Mouse (Mus musculus): ENCODE results near the gene Hipk2. TPM values are rescaled to one million over a fixed set of nuclear protein-coding genes. Genes with fewer than 3 reads are reported as not detected.
A peak's percentile ranks its signal among the peaks of the same experiment; 100 is the strongest.

Gene Hipk2
- total and polyA plus RNA-seq, 3 experiments: 3.9 to 85.1 (median 14.1) TPM

DNA sequence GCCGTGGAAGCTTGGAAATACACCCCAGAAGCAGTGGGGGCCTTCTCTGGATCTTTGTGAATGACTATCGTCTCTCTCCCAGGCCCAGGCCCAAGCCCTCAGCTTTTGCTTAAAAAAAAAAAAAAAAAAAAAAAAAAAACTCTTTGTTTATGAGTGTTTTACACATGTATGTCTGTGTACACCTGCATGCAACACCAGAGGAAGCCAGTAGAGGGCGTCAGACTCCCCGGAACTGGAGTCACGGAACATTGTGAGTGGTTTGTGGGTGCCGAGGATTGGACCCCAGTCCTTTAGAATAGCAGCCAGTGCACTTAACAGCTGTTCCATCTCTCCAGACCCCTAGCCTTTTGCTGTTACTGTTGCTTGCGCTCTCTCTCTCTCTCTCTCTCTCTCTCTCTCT is 49.8 kb upstream of the Hipk2 start (continued):
- no peak for TF ChIP-seq RCOR1 (IDR thresholded peaks at IDR 0.05; ENCODE audit: low read depth, low read length)
- TF ChIP-seq MYC (IDR thresholded peaks at IDR 0.05; ENCODE audit: low read depth, low read length): no peak
- no peak for TF ChIP-seq ETS1 (IDR thresholded peaks at IDR 0.05; ENCODE audit: low read depth, low read length)
- TF ChIP-seq POLR2AphosphoS5 (IDR thresholded peaks at IDR 0.05; ENCODE audit: borderline replicate concordance, low read depth, low read length): no peak
- no peak for TF ChIP-seq JUND (IDR thresholded peaks at IDR 0.05; ENCODE audit: low read depth, low read length)
- TF ChIP-seq POLR2AphosphoS2 (IDR thresholded peaks at IDR 0.05; ENCODE audit: low read length): no peak
- no peak for TF ChIP-seq MAZ (IDR thresholded peaks at IDR 0.05; ENCODE audit: low read depth, low read length)
- TF ChIP-seq MAX (IDR thresholded peaks at IDR 0.05; ENCODE audit: low read length): no peak
- TF ChIP-seq GATA1 (IDR thresholded peaks at IDR 0.05; ENCODE audit: low read depth, low read length): no peak
- TF ChIP-seq HCFC1 (IDR thresholded peaks at IDR 0.05; ENCODE audit: low read depth, low read length): no peak
- no peak for TF ChIP-seq BHLHE40 (IDR thresholded peaks at IDR 0.05; ENCODE audit: borderline replicate concordance, low read depth, low read length)
- TF ChIP-seq POLR2A (IDR thresholded peaks at IDR 0.05; ENCODE audit: control insufficient read depth in 1 of 2, insufficient read depth in 1 of 2, low read depth in 1 of 2, low read length in 2 of 2, poor library complexity in 1 of 2): no peak

DNA sequence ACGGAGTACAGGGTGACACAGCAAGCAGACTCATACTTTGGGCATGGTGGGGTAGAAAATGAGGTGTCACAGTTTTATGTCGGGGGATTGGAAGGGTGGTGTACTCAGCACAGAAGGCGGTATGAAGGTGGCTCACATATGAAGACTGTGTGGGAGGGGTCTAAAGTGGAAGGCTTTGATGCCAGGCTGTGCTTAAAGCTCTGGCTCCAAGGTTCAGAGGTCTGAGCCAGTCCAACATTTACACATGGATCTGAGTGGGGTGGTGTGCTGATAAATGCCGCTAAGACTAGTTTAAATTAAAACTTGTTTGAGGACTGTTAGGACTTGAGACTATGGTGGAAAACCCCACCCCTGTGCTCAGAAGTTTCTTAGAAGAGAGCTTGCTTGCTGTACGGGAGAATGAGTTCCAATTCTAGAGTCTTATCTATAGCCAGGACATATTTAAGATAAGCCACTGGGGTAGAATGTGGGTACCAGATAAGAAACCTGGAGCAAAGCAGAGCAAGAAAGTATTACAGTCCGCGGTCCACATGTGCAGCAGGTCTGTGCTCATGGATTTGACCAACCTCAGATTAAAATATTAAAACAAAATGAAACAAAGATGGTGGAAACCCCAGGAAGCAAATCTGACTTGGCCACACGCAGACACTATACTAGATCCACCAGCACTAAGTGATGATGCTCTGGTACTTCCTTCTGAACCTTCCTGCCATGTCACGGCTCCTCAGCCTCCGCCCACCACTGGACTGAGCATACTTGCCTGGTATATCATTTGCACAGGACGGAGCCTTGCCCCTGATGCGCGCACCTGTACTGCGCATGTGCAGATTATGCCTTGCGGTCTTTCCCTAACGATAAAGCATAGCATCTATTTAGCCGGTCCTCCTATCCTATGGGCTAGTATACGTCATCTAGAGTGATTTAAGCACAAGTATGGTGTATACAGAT is 48.2 kb upstream of the Hipk2 start:
- peaks cover 23 to 46% of the 10 kb centered on the region in 2 experiments for H3K4me1 ChIP-seq (ENCODE audit: control insufficient read depth in 1 of 2, insufficient read depth in 2 of 2, low read length in 2 of 2)
- H3K9me3 ChIP-seq (replicated peaks; ENCODE audit: insufficient read depth, low read length): no peaks in the 10 kb centered on the region
- H3K9ac ChIP-seq (ENCODE audit: control insufficient read depth, low read depth, low read length, poor library complexity, severe bottlenecking): peak overlapping the region; percentile 66
- peak overlapping the region; percentile 27 to 48 for H3K4me3 ChIP-seq (ENCODE audit: control insufficient read depth in 1 of 2, insufficient read depth in 1 of 2, low read depth in 2 of 2, low read length in 2 of 2)
- H3K36me3 ChIP-seq (ENCODE audit: control insufficient read depth in 1 of 2, insufficient read depth in 2 of 2, low read length in 2 of 2): peaks cover 0 to 37% of the 10 kb centered on the region in 2 experiments; a peak in 2 of 4 replicates
- no peaks in the 10 kb centered on the region for H3K27me3 ChIP-seq (ENCODE audit: control insufficient read depth in 1 of 2, insufficient read depth in 2 of 2, low read length in 2 of 2)
- peak; percentile 89 for DNase-seq (ENCODE audit: low read depth, low spot score)
- no peaks in the 10 kb centered on the region; the same call in 1 of the 2 replicates for H3K79me2 ChIP-seq (ENCODE audit: control insufficient read depth, insufficient read depth, low read length, poor library complexity)
- peak overlapping the region; percentile 96 for H3K27ac ChIP-seq (ENCODE audit: control insufficient read depth, low read depth, low read length)
- TF ChIP-seq MEF2A (IDR thresholded peaks at IDR 0.05; ENCODE audit: extremely low read depth, insufficient replicate concordance, low read depth, low read length, poor library complexity, severe bottlenecking) (0 out of 2 replicates have a peak, but pooled peaks have one; percentile 56), MXI1 (IDR thresholded peaks at IDR 0.05; ENCODE audit: low read depth, low read length) (peak; percentile 87), CHD1 (IDR thresholded peaks at IDR 0.05; ENCODE audit: low read depth, low read length) (no peak), CHD2 (IDR thresholded peaks at IDR 0.05; ENCODE audit: low read length) (no peak), MYC (IDR thresholded peaks at IDR 0.05; ENCODE audit: low read depth, low read length) (peak; percentile 89), MAFK (IDR thresholded peaks at IDR 0.05; ENCODE audit: borderline replicate concordance, low read depth, low read length) (peak; percentile 50; the same call in 1 of the 2 replicates), USF2 (IDR thresholded peaks at IDR 0.05; ENCODE audit: borderline replicate concordance in 1 of 2, insufficient read depth in 1 of 2, low read depth in 1 of 2, low read length in 2 of 2) (no peak), MYB (IDR thresholded peaks at IDR 0.05; ENCODE audit: low read depth, low read length) (no peak; the same call in 1 of the 2 replicates), ZNF384 (IDR thresholded peaks at IDR 0.05; ENCODE audit: low read depth, low read length) (no peak; the same call in 1 of the 2 replicates), ELF1 (IDR thresholded peaks at IDR 0.05; ENCODE audit: low read depth, low read length) (0 out of 2 replicates have a peak, but pooled peaks have one; percentile 7), SMC3 (IDR thresholded peaks at IDR 0.05; ENCODE audit: low read depth, low read length) (no peak), GATA1 (IDR thresholded peaks at IDR 0.05; ENCODE audit: low read depth, low read length) (peak; percentile 100), NELFE (IDR thresholded peaks at IDR 0.05; ENCODE audit: low read depth, low read length) (no peak), TAL1 (IDR thresholded peaks at IDR 0.05; ENCODE audit: low read length) (peak; percentile 68), ZC3H11A (IDR thresholded peaks at IDR 0.05; ENCODE audit: low read depth, low read length) (no peak), ETS1 (IDR thresholded peaks at IDR 0.05; ENCODE audit: low read depth, low read length) (peak; percentile 94), POLR2AphosphoS2 (IDR thresholded peaks at IDR 0.05; ENCODE audit: low read length) (no peak), KAT2A (conservative IDR thresholded peaks at IDR 0.05; ENCODE audit: low read depth, low read length) (no peak), NRF1 (IDR thresholded peaks at IDR 0.05; ENCODE audit: insufficient read depth, low read depth, low read length, poor library complexity, severe bottlenecking) (peak; percentile 70), JUND (IDR thresholded peaks at IDR 0.05; ENCODE audit: low read depth, low read length) (no peak), MAX (IDR thresholded peaks at IDR 0.05; ENCODE audit: low read length) (peak; percentile 79), GABPA (IDR thresholded peaks at IDR 0.05; ENCODE audit: low read depth, low read length) (0 out of 2 replicates have a peak, but pooled peaks have one; percentile 12), POLR2A (IDR thresholded peaks at IDR 0.05; ENCODE audit: control insufficient read depth in 1 of 2, insufficient read depth in 1 of 2, low read depth in 1 of 2, low read length in 2 of 2, poor library complexity in 1 of 2) (no peak), ZKSCAN1 (IDR thresholded peaks at IDR 0.05; ENCODE audit: low read depth, low read length) (no peak), TBP (IDR thresholded peaks at IDR 0.05; ENCODE audit: low read depth, low read length) (no peak), MAZ (IDR thresholded peaks at IDR 0.05; ENCODE audit: low read depth, low read length) (peak; percentile 93), TCF12 (IDR thresholded peaks at IDR 0.05; ENCODE audit: low read depth, low read length) (peak; percentile 99)
